Mouse (Mus musculus): ENCODE data around the gene Clk2. TPM values are rescaled to one million over a fixed set of nuclear protein-coding genes. Genes with fewer than 3 reads are reported as not detected.

The Clk2 gene
- total and polyA plus RNA-seq, 3 experiments = 15.4 to 26.5 (median 18.9) TPM

- Histone ChIP-seq H3K27ac (no peak overlapping the region), H3K79me2 (replicated peaks; ENCODE audit: control insufficient read depth, insufficient read depth, low read length) (no peaks in the 10 kb centered on the region; the same call in 1 of the 2 replicates), H3K9ac (ENCODE audit: low read depth, low read length) (no peak overlapping the region), H3K27me3 (ENCODE audit: control insufficient read depth, insufficient read depth, low read length) (0 out of 2 replicates have a peak, but pooled peaks cover 1% of the 10 kb centered on the region), H3K4me1 (ENCODE audit: control insufficient read depth, insufficient read depth, low read length) (peaks cover 2% of the 10 kb centered on the region), H3K4me3 (no peak overlapping the region), H3K36me3 (ENCODE audit: control insufficient read depth, insufficient read depth, low read length) (no peaks in the 10 kb centered on the region; the same call in 1 of the 2 replicates)
- TF ChIP-seq EP300 (IDR thresholded peaks at IDR 0.05; ENCODE audit: insufficient read depth, low read depth, low read length) = no peak
- no peak for TF ChIP-seq POLR2A (IDR thresholded peaks at IDR 0.05; ENCODE audit: insufficient read depth, low read depth, low read length)
- no peak for TF ChIP-seq CTCF (IDR thresholded peaks at IDR 0.05)
- 74% methylated on average over 1 of the region's 1 CpGs for whole genome bisulfite sequencing
- intact Hi-C loops (cut with DNase I) = loop anchor here (10.0 kb wide), 1 partner anchor 218 kb away; no protein-coding TSS in a partner anchor
- DNase-seq = no peak
These were observed 1.5 kb upstream of the Clk2 start for GRCm38 (mm10) chr3:89163123-89163522.

GRCm38 (mm10) chr3:89163643-89164245 lies 851 bp upstream of the Clk2 start:
- Histone ChIP-seq H3K27me3 (ENCODE audit: control insufficient read depth, insufficient read depth, low read length) (no peaks in the 10 kb centered on the region), H3K4me3 (peak overlapping the region; percentile 68), H3K4me1 (ENCODE audit: control insufficient read depth, insufficient read depth, low read length) (peaks cover 2% of the 10 kb centered on the region), H3K79me2 (replicated peaks; ENCODE audit: control insufficient read depth, insufficient read depth, low read length) (no peaks in the 10 kb centered on the region; the same call in 1 of the 2 replicates), H3K9ac (ENCODE audit: low read depth, low read length) (no peak overlapping the region), H3K36me3 (ENCODE audit: control insufficient read depth, insufficient read depth, low read length) (no peaks in the 10 kb centered on the region; the same call in 1 of the 2 replicates), H3K27ac (peak overlapping the region; percentile 93)
- 70% methylated on average over 5 of the region's 5 CpGs for WGBS
- intact Hi-C loops (cut with DNase I) = loop anchor here (2.0 to 10.0 kb wide), 2 partner anchors 51 to 219 kb away; partner anchors contain the start of gene Thbs3
- DNase-seq = no peak
- TF ChIP-seq POLR2A (IDR thresholded peaks at IDR 0.05; ENCODE audit: insufficient read depth, low read depth, low read length) (no peak), EP300 (IDR thresholded peaks at IDR 0.05; ENCODE audit: insufficient read depth, low read depth, low read length) (no peak), CTCF (IDR thresholded peaks at IDR 0.05) (no peak)

- no peak for DNase-seq
- peak overlapping the region; percentile 68 for H3K4me3 ChIP-seq
- peaks cover 2% of the 10 kb centered on the region for H3K4me1 ChIP-seq (ENCODE audit: control insufficient read depth, insufficient read depth, low read length)
- no peaks in the 10 kb centered on the region; the same call in 1 of the 2 replicates for H3K36me3 ChIP-seq (ENCODE audit: control insufficient read depth, insufficient read depth, low read length)
- H3K27ac ChIP-seq = peak overlapping the region; percentile 93
- no peaks in the 10 kb centered on the region; the same call in 1 of the 2 replicates for H3K79me2 ChIP-seq (replicated peaks; ENCODE audit: control insufficient read depth, insufficient read depth, low read length)
- WGBS = 13% methylated on average over 12 of the region's 12 CpGs
- no peak for TF ChIP-seq CTCF (IDR thresholded peaks at IDR 0.05)
- no peak for TF ChIP-seq EP300 (IDR thresholded peaks at IDR 0.05; ENCODE audit: insufficient read depth, low read depth, low read length)
- TF ChIP-seq POLR2A (IDR thresholded peaks at IDR 0.05; ENCODE audit: insufficient read depth, low read depth, low read length) = no peak
- intact Hi-C loops (cut with DNase I) = loop anchor here (2.0 to 10.0 kb wide), 2 partner anchors 49 to 221 kb away; partner anchors contain the start of gene Thbs3
- peak overlapping the region; percentile 90 for H3K9ac ChIP-seq (ENCODE audit: low read depth, low read length)
- no peaks in the 10 kb centered on the region for H3K27me3 ChIP-seq (ENCODE audit: control insufficient read depth, insufficient read depth, low read length)
These were observed 774 bp downstream of the Clk2 start for GRCm38 (mm10) chr3:89165268-89165870.

GRCm38 (mm10) chr3:89166945-89167344 lies 2.4 kb downstream of the Clk2 start:
- Histone ChIP-seq H3K27me3 (ENCODE audit: control insufficient read depth, insufficient read depth, low read length) (no peaks in the 10 kb centered on the region), H3K4me1 (ENCODE audit: control insufficient read depth, insufficient read depth, low read length) (peaks cover 2% of the 10 kb centered on the region), H3K79me2 (replicated peaks; ENCODE audit: control insufficient read depth, insufficient read depth, low read length) (no peaks in the 10 kb centered on the region; the same call in 1 of the 2 replicates), H3K4me3 (no peak overlapping the region), H3K36me3 (ENCODE audit: control insufficient read depth, insufficient read depth, low read length) (no peaks in the 10 kb centered on the region; the same call in 1 of the 2 replicates), H3K27ac (no peak overlapping the region), H3K9ac (ENCODE audit: low read depth, low read length) (no peak overlapping the region)
- WGBS = 89% methylated on average over 19 of the region's 19 CpGs
- intact Hi-C loops (cut with DNase I) = loop anchor here (10.0 kb wide), 1 partner anchor 222 kb away; no protein-coding TSS in a partner anchor
- DNase-seq = no peak
- no peak for TF ChIP-seq POLR2A (IDR thresholded peaks at IDR 0.05; ENCODE audit: insufficient read depth, low read depth, low read length)
- TF ChIP-seq CTCF (IDR thresholded peaks at IDR 0.05) = no peak
- no peak for TF ChIP-seq EP300 (IDR thresholded peaks at IDR 0.05; ENCODE audit: insufficient read depth, low read depth, low read length)

GRCm38 (mm10) chr3:89174844-89175243 lies 10.2 kb downstream of the Clk2 start:
- 94% methylated on average over 11 of the region's 11 CpGs for WGBS
- Histone ChIP-seq H3K27me3 (ENCODE audit: control insufficient read depth, insufficient read depth, low read length) (no peaks in the 10 kb centered on the region), H3K4me1 (ENCODE audit: control insufficient read depth, insufficient read depth, low read length) (peaks cover 2% of the 10 kb centered on the region), H3K27ac (no peak overlapping the region), H3K9ac (ENCODE audit: low read depth, low read length) (no peak overlapping the region), H3K4me3 (no peak overlapping the region), H3K36me3 (ENCODE audit: control insufficient read depth, insufficient read depth, low read length) (no peaks in the 10 kb centered on the region; the same call in 1 of the 2 replicates), H3K79me2 (replicated peaks; ENCODE audit: control insufficient read depth, insufficient read depth, low read length) (no peaks in the 10 kb centered on the region)
- intact Hi-C loops (cut with DNase I) = loop anchor here (10.0 kb wide), 1 partner anchor 620 kb away; the partner anchor contains the start of genes Lamtor2 and Ubqln4
- TF ChIP-seq POLR2A (IDR thresholded peaks at IDR 0.05; ENCODE audit: insufficient read depth, low read depth, low read length) (no peak), CTCF (IDR thresholded peaks at IDR 0.05) (no peak), EP300 (IDR thresholded peaks at IDR 0.05; ENCODE audit: insufficient read depth, low read depth, low read length) (no peak)
- no peak for DNase-seq
